Mouse (Mus musculus): ENCODE data around the gene 9530068E07Rik. TPM values are rescaled to one million over a fixed set of nuclear protein-coding genes. Genes with fewer than 3 reads are reported as not detected.

The 9530068E07Rik gene
- total RNA-seq, 1 experiment = 55.0 TPM

DNA sequence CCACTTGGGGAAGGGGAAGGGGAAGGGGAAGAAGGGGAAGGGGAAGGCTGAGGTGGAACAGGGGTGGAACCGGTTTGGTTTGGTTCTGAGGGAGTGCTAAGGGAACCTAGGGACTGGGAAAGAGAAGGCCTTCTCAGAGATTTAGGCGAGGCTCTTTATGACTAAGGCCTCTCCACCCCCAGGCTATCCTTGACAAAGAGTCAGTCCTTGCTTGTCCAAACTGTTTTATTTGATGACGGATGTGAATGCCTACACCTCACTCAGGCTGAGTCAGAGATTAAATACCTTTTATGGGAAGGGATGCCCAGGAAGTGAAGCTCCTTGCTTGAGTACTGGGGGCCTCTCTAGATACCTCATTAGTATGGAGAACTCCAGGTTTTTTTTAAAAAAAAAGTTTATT is 52.8 kb downstream of the 9530068E07Rik start:
- Histone ChIP-seq H3K36me3 (ENCODE audit: control insufficient read depth, insufficient read depth, low read length, poor library complexity, severe bottlenecking) (no peaks in the 10 kb centered on the region), H3K4me1 (ENCODE audit: control insufficient read depth in 2 of 2, insufficient read depth in 2 of 2, low read length in 2 of 2, poor library complexity in 1 of 2) (0 out of 4 replicates have a peak, but pooled peaks cover 0 to 3% of the 10 kb centered on the region in 2 experiments), H3K27ac (ENCODE audit: insufficient read depth, low read depth, low read length, poor library complexity, severe bottlenecking) (no peak overlapping the region), H3K4me3 (ENCODE audit: insufficient read depth in 1 of 2, low read depth in 1 of 2, low read length in 2 of 2, poor library complexity in 1 of 2, severe bottlenecking in 1 of 2) (no peak overlapping the region), H3K9me3 (ENCODE audit: control insufficient read depth, insufficient read depth, low read depth, low read length) (no peaks in the 10 kb centered on the region), H3K9ac (ENCODE audit: insufficient read depth, low read depth, low read length, poor library complexity, severe bottlenecking) (no peak overlapping the region)
- TF ChIP-seq CHD2 (IDR thresholded peaks at IDR 0.05; ENCODE audit: low read depth, low read length) (no peak), ZNF384 (IDR thresholded peaks at IDR 0.05; ENCODE audit: low read depth, low read length) (no peak), ZC3H11A (IDR thresholded peaks at IDR 0.05; ENCODE audit: borderline replicate concordance, low read depth, low read length) (no peak), MAFK (IDR thresholded peaks at IDR 0.05; ENCODE audit: insufficient read depth, low read depth, low read length) (no peak), HCFC1 (IDR thresholded peaks at IDR 0.05; ENCODE audit: borderline replicate concordance, insufficient read depth, low read length) (no peak)
- in situ Hi-C loops (cut with MboI; ENCODE audit: low sequenced_read_pairs in 2 of 2, unreplicated experiment in 2 of 2) = no loop called here
- DNase-seq (ENCODE audit: low read depth, low spot score) = peak; percentile 38

DNA sequence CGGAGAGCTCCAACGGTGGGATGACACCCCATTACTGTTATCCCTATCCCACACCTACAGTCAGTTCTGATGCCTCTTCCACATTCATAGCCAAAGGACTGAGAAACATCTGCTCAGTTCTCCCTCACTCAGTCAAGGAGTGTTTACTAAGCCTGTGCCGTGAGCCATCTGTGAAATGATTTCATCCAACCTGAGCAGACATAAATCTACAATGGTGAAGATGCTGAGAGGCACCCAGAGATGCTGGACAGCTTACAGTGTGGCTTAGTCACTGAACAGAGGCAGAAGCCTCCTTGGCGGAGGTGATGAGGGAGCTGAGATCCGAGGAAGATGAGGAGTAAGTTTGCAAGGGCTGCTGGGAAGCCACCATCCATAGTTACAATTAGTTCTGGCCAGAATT is 62.1 kb downstream of the 9530068E07Rik start:
- Histone ChIP-seq H3K4me1 (ENCODE audit: control insufficient read depth in 2 of 2, insufficient read depth in 2 of 2, low read length in 2 of 2, poor library complexity in 1 of 2) (no peaks in the 10 kb centered on the region), H3K36me3 (ENCODE audit: control insufficient read depth, insufficient read depth, low read length, poor library complexity, severe bottlenecking) (no peaks in the 10 kb centered on the region), H3K4me3 (ENCODE audit: insufficient read depth in 1 of 2, low read depth in 1 of 2, low read length in 2 of 2, poor library complexity in 1 of 2, severe bottlenecking in 1 of 2) (no peak overlapping the region), H3K9me3 (ENCODE audit: control insufficient read depth, insufficient read depth, low read depth, low read length) (no peaks in the 10 kb centered on the region), H3K27ac (ENCODE audit: insufficient read depth, low read depth, low read length, poor library complexity, severe bottlenecking) (no peak overlapping the region), H3K9ac (ENCODE audit: insufficient read depth, low read depth, low read length, poor library complexity, severe bottlenecking) (no peak overlapping the region)
- in situ Hi-C loops (cut with MboI; ENCODE audit: low sequenced_read_pairs in 2 of 2, unreplicated experiment in 2 of 2) = no loop called here
- DNase-seq (ENCODE audit: low read depth, low spot score) = no peak
- TF ChIP-seq CHD2 (IDR thresholded peaks at IDR 0.05; ENCODE audit: low read depth, low read length) = no peak
- no peak for TF ChIP-seq ZC3H11A (IDR thresholded peaks at IDR 0.05; ENCODE audit: borderline replicate concordance, low read depth, low read length)
- TF ChIP-seq ZNF384 (IDR thresholded peaks at IDR 0.05; ENCODE audit: low read depth, low read length) = no peak
- no peak for TF ChIP-seq HCFC1 (IDR thresholded peaks at IDR 0.05; ENCODE audit: borderline replicate concordance, insufficient read depth, low read length)
- no peak for TF ChIP-seq MAFK (IDR thresholded peaks at IDR 0.05; ENCODE audit: insufficient read depth, low read depth, low read length)

Other genes with a start within 250 kb of the 9530068E07Rik start
- gene Olfr1371, start 182.4 kb upstream of the 9530068E07Rik start, total RNA-seq (2012; rRNA removed) = not detected in 2 replicates
- 204 and 317 TPM in 2 replicates for gene Skp1a, start 164.4 kb upstream of the 9530068E07Rik start, total RNA-seq (2012; rRNA removed)
- gene Tcf7, start 113.4 kb upstream of the 9530068E07Rik start, total RNA-seq (2012; rRNA removed) = 8.1 and 8.4 TPM in 2 replicates
- 238 and 268 TPM in 2 replicates for gene Vdac1, start 35.6 kb upstream of the 9530068E07Rik start, total RNA-seq (2012; rRNA removed)